Mouse (Mus musculus) T-cell, adult 2 months (primary cell): ENCODE measurements around the gene Rap1a.
"Not testable (repeated sequence)": the region's sequence is repeated elsewhere in the genome, so short reads cannot be mapped to it uniquely, and the experiment has no call there.

Source experiments
- DNase-seq: peaks from one replicate; pipeline ENCODE4 v3.0.0; 2022; ENCODE audit warnings: low spot score

The Rap1a gene

GRCm38 (mm10) chr3:105714820-105715167, 86.3 kb downstream of the Rap1a start:
- no peak for DNase-seq

DNA sequence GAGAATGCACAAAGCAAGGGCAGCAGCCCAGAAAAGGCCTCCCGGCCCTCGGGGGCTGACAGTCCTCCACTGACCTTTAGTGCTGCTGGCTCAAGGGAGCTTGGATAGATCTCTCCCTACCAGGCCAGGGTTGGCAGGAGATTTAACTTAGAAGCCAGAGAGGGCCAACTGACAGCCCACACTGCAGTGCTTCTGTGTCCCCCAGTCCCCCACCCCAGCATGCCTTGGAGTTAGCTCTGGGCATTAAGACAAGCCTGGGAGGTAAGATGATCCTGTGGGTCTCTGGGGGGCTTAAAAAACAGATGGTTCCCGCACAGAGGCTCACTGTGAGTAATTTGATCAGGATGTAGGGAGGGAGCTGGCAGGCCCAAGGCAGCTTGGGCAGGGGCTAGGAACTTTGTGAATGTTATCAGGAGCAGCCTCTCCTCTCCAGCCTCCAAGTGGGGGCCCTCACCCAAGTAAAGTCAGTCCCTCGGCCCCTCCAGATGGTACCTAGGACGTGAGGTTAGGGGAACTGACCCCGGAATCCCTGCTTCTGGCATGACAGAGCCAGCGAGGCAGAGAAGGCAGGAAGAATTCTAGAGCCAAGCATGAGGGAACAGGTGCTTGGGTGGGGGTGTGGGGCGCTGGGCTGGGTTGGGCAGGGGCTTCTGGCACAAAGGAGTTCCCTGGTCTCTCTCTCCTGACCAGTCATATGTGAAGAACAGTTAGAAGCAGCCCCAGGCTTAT, 86.9 kb downstream of the Rap1a start:
- no peak for DNase-seq

DNA sequence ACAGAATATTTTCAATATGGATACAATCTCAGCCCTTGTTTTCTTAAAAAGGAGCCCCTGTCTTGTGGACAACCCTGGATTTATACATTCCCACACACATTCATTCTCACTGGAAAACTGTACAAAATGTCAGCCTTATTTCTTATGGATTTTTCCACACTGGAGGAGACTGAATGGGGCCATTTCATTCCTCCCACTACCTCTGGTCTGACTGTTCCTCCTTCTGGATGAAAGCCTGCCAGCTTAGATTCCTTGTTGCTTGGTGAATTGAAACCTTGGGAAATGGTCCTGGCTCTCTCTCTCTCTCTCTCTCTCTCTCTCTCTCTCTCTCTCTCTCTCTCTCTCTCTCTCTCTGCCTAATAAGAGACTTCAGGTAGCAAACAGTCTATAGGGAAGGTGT, 88.3 kb downstream of the Rap1a start:
- no peak for DNase-seq

- no peak for DNase-seq
Measured at GRCm38 (mm10) chr3:105711741-105712140, 89.4 kb downstream of the Rap1a start.

- DNase-seq: no peak
Measured at GRCm38 (mm10) chr3:105710246-105710645, 90.9 kb downstream of the Rap1a start.

DNA sequence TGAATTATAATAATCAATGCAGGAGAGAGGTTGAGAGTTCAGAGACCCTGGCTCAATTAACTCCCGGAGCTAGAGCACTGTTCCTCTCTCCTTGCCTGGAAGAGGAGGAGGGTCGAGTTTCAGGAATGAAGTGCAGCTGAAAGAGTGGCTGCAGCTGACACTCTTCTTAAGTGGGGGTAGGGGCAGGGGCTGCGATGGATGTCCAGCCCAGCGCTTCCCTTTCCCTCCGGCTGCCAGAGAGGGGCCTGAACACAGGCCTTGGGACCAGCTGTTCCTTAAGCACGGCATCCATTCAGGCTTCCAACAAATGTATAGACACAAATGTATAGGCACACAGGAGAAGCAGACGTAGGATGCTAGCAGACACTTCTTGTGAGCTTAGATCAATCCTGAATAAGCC, 93.5 kb downstream of the Rap1a start:
- no peak for DNase-seq

DNA sequence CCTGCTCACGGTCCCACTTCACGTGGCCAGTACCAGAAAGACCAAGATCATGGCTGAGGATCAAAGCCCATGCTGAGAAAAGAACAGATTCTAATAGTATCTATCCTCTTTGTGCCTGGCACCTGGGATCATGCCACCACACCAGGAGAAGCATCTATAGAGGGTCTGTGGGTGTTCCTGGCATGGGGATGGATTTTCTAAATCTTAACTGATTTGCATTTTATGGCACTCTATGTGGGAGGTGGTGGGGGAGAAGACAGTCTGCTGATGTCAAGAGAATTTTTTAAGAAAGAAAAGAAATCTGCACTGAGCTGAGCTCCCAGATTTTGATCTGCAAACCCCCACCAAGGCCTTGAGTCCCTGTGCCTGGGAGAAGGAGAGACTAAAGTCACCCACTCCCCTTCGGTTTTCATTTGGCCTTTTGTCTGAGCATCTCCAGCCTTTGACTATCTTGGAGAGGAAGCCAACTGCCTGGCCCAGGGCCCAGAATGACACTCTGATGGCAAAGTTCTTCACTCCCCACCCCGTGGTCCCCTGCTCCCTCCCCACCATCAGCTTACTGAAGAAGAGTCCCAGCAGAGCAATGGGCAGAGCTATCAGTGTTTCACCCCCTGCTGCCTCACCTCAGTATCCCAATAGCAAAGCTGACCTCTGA, 94.6 kb downstream of the Rap1a start:
- no peak for DNase-seq

DNA sequence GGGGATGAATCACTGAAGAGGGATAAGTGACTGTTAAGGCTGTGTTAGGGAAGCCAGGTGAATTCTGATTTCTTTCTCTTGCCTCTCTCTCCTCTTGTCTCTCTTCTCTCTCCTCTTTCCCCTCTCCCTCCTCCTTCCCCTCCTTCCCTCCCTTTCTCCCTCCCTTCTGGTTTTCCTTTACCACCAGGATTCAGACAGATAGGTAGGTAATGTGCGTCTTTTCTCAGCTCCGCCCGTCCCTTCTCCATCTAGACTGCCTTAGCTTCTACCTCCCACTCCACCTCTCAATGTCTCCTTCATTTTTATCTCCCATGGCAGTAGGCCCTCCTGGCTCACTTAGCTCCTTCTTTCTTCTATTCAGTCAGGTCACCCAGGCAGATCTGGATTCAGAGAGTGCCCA, 95.6 kb downstream of the Rap1a start:
- DNase-seq: no peak

DNA sequence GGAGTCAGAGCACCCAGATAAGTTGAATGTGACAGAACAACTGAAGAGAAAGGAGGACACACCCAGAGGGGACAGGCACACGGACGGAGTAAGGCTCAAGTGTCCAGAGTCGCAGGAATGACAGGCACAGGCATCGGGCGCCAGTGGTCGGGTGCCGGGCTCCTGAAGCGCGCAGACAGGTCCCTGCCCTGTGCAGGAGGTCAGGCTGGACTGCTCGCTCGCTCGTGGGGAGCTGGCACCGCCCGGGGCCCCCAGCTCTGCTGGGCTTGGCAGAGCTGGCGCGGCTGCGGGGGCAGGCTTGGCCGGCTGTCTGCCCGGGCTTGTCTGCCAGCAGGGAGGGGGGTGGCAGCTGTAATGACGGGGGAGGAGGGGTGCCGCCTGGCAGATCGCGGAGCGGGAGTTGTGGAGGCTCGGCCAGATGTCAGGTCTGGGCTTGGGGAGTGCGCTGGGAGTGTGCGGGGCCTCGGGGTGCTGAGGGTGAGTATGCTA, 96.0 kb downstream of the Rap1a start:
- no peak for DNase-seq

DNA sequence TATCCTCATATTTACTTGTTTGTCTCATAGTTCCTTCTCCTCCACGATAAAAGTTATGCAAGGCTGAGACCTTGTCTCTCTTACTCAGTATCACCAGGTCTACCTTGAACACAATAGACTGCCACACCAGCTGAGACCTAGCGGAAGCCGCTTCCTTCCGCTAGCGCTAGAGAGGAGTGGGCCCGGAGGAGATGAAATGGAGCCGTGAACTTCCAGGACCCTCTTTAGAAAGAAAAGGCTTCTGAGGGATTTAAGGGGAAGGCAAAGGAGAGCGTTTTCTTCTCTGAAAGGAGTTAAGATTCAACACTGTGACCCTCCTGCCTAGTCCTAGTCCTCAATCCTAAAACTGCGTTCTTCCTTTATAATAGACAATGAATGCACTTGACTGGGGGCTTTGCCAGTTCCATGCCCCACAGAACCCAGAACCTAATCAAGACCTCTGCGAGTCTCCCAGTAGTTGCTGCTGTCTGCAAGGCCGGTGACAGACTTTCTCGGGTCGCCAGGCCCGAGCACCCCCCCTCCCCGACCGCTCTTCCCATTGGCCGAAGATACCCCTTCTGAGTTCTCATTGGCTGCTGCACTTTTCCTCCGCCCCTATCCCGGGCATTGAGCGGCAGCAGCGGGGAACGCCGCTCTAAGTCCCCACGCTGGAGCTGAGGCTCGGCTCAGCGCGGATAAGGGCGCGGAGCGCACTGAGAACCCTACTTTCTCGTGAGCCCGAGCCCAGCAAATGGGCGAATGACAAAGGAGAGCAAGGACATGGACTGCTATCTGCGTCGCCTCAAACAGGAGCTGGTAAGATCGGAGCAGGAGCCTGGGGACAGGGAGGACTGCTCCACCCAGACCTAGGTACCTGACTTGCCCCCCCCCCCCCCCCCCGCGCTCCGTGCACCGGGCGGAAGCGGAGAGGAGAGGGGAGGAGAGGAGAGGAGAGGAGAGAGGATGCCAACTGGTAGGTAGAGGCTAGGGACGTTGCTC, 96.8 kb downstream of the Rap1a start, which contains the start of gene Inka2:
Gene Inka2, plus strand, starts transcription at position 569 of the 978 bp plus-strand sequence.
- DNase-seq: peak; percentile 71

GRCm38 (mm10) chr3:105703571-105703970, 97.6 kb downstream of the Rap1a start:
- DNase-seq: no peak

GRCm38 (mm10) chr3:105701399-105701798, 99.7 kb downstream of the Rap1a start:
- no peak for DNase-seq

DNA sequence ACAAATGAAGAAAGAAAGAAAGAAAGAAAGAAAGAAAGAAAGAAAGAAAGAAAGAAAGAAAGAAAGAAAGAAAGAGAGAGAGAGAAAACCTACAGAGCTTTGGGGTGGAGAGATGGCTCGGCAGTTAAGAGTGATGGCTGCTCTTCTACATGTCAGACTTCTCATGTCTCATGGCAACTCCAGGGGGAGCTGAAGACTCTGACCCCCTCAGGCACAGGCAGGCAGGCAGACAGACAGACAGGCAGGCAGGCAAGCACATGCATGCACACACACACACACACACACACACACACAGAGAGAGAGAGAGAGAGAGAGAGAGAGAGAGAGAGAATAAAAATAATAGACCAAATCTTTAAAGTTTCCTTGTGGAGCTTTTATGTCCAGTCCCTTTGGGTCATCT, 100.3 kb downstream of the Rap1a start:
- not testable (repeated sequence) for DNase-seq

GRCm38 (mm10) chr3:105699241-105699933, 101.7 kb downstream of the Rap1a start:
- no peak for DNase-seq

GRCm38 (mm10) chr3:105698311-105698710, 102.8 kb downstream of the Rap1a start:
- DNase-seq: no peak

DNA sequence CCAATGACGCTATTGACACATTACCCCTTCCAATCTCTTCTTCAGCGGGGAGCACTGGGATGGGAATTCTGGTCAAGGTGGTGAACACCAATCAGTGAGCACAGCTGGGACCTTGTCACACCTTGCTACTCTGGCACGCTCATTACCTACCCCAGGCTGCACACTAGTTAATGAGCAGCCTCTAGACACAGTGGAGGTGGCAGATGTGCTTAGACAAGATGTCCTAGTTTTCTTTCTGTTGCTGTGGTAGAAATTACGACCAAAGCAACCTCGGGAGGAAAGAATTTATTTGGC, 104.0 kb downstream of the Rap1a start:
- no peak for DNase-seq

- no peak for DNase-seq
Measured at GRCm38 (mm10) chr3:105696387-105697147, 104.6 kb downstream of the Rap1a start.

- no peak for DNase-seq
Measured at GRCm38 (mm10) chr3:105695476-105696386, 105.4 kb downstream of the Rap1a start.

GRCm38 (mm10) chr3:105693327-105694080, 107.6 kb downstream of the Rap1a start:
- no peak for DNase-seq
